37 mouse cellular contexts compared by ENCODE assay signal in the genomic region with DNA sequence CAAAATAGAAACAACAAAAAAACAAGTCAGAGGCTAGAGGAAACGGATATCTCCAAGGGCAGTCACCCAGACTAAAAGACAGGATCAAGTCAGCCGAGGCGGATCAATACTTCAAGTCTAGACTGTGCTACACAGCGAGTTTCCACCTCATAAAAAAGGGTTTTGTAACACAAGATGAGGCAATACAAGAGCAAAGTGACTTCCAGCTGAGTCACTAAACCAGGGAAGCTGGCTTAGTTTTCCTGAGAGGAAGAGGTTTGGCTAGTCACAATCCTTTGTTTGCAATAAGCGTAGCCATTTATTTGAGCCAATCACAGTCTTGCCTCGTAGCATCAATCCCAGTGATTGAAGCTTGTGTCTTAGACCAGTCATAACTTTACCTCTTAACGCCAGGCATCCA. TPM values are rescaled to one million over a fixed set of nuclear protein-coding genes. Genes with fewer than 3 reads are reported as not detected.
A peak's percentile ranks its signal among the peaks of the same experiment; 100 is the strongest.
DNase-seq lines count a peak whose midpoint lies in the region; ATAC-seq and TF ChIP-seq lines count a peak whose summit lies in the region.
"Had no signal": no experiment of that assay in that cellular context is flagged by ENCODE, and none has a peak within 500 bp of the region (broad histone marks: within the 10 kb centered on the region; RNA-seq: fewer than 3 reads in every experiment).

A gene (plus strand): TSS at position 400 of the 400 bp plus-strand sequence.

- H3K4me2 ChIP-seq in heart, embryonic 11.5 days = no peak within 1 kb of the TSS
- H3K4me2 ChIP-seq: embryonic facial prominence, embryonic 15.5 days; forebrain, embryonic 13.5 days; hindbrain, embryonic 13.5 days; lung, embryonic 15.5 days; midbrain, embryonic 15.5 days had no signal

- H3K9ac ChIP-seq in heart, embryonic 11.5 days (ENCODE audit: low read depth, low read length) = no peak within 1 kb of the TSS
- H3K9ac ChIP-seq: embryonic facial prominence, embryonic 15.5 days; forebrain, embryonic 13.5 days; hindbrain, embryonic 13.5 days; lung, embryonic 15.5 days; midbrain, embryonic 15.5 days had no signal

- ATAC-seq in heart, embryonic 11.5 days (replicated peaks; ENCODE audit: insufficient number of reproducible peaks, low FRiP score, low TSS enrichment) = no peak
- ATAC-seq: forebrain, embryonic 13.5 days; midbrain, embryonic 15.5 days had no signal

- intact Hi-C loops in heart, postnatal 25 days (cut with DNase I) = no loop called here

- WGBS in heart, embryonic 11.5 days (ENCODE audit: insufficient replicate concordance) = 86% methylated on average over 7 of the region's 7 CpGs

- no peak within 1 kb of the TSS for H3K27ac ChIP-seq in heart, embryonic 11.5 days (ENCODE audit: low read depth, low read length)
- H3K27ac ChIP-seq: embryonic facial prominence, embryonic 10.5 days; embryonic facial prominence, embryonic 15.5 days; forebrain, embryonic 13.5 days; hindbrain, embryonic 13.5 days; lung, embryonic 15.5 days; midbrain, embryonic 10.5 days; midbrain, embryonic 15.5 days had no signal

- H3K4me1 ChIP-seq in E14TG2a.4 (replicated peaks; ENCODE audit: low read depth, low read length) = peaks cover 70% of the 10 kb centered on the region
- no peaks in the 10 kb centered on the region for H3K4me1 ChIP-seq in heart, embryonic 11.5 days (ENCODE audit: control insufficient read depth, insufficient read depth, low read length)
- H3K4me1 ChIP-seq: embryonic facial prominence, embryonic 10.5 days; embryonic facial prominence, embryonic 15.5 days; forebrain, embryonic 13.5 days; hindbrain, embryonic 13.5 days; lung, embryonic 15.5 days; midbrain, embryonic 10.5 days; midbrain, embryonic 15.5 days had no signal

- no peak for TF ChIP-seq CTCF in E14TG2a.4 (conservative IDR thresholded peaks at IDR 0.05; ENCODE audit: low read length)

- no peaks in the 10 kb centered on the region for H3K27me3 ChIP-seq in E14TG2a.4 (ENCODE audit: insufficient read depth, low read length)
- no peaks in the 10 kb centered on the region for H3K27me3 ChIP-seq in heart, embryonic 11.5 days (ENCODE audit: control insufficient read depth, insufficient read depth, low read length)
- H3K27me3 ChIP-seq: embryonic facial prominence, embryonic 15.5 days; forebrain, embryonic 13.5 days; hindbrain, embryonic 13.5 days; lung, embryonic 15.5 days; midbrain, embryonic 15.5 days had no signal

- H3K36me3 ChIP-seq in E14TG2a.4 (ENCODE audit: insufficient read depth, low read length) = peaks cover 20% of the 10 kb centered on the region
- no peaks in the 10 kb centered on the region for H3K36me3 ChIP-seq in heart, embryonic 11.5 days (ENCODE audit: control insufficient read depth, insufficient read depth, low read length)
- H3K36me3 ChIP-seq: embryonic facial prominence, embryonic 10.5 days; embryonic facial prominence, embryonic 15.5 days; hindbrain, embryonic 13.5 days; lung, embryonic 15.5 days; midbrain, embryonic 10.5 days; midbrain, embryonic 15.5 days had no signal

- peak; percentile 17 for DNase-seq in adrenal gland, adult 2 months
- no peak for DNase-seq in adrenal gland, postnatal 4 days (ENCODE audit: low spot score in 2 of 2)
- peak; percentile 98 for DNase-seq in R1 (ENCODE audit: low read depth, low spot score)
- no peak for DNase-seq in heart, postnatal 25 days (ENCODE audit: low spot score)
- no peak for DNase-seq in spleen, postnatal 4 days (ENCODE audit: low spot score in 2 of 2)
- DNase-seq: adrenal gland, postnatal 25 days; cerebellum, adult 2 months; cerebellum, postnatal 14 days; gastrocnemius, postnatal 14 days; heart, postnatal 4 days; kidney, adult 11 months; kidney, postnatal 14 days; liver; right cerebral cortex, adult 18-20 months; right cerebral cortex, postnatal 4 days had no signal

- no peaks in the 10 kb centered on the region for H3K9me3 ChIP-seq in E14TG2a.4 (ENCODE audit: low read length)
- no peaks in the 10 kb centered on the region for H3K9me3 ChIP-seq in heart, embryonic 11.5 days (replicated peaks; ENCODE audit: control insufficient read depth, low read length)
- H3K9me3 ChIP-seq: embryonic facial prominence, embryonic 10.5 days; embryonic facial prominence, embryonic 15.5 days; forebrain, embryonic 13.5 days; hindbrain, embryonic 13.5 days; lung, embryonic 15.5 days; midbrain, embryonic 10.5 days; midbrain, embryonic 15.5 days had no signal

- H3K4me3 ChIP-seq in E14TG2a.4 (replicated peaks; ENCODE audit: low read length) = peak within 1 kb of the TSS; percentile 61
- no peak within 1 kb of the TSS for H3K4me3 ChIP-seq in heart, embryonic 11.5 days (ENCODE audit: low read depth, low read length)
- H3K4me3 ChIP-seq: embryonic facial prominence, embryonic 10.5 days; embryonic facial prominence, embryonic 15.5 days; forebrain, embryonic 13.5 days; hindbrain, embryonic 13.5 days; lung, embryonic 15.5 days; midbrain, embryonic 10.5 days; midbrain, embryonic 15.5 days had no signal

RNA-seq across cellular contexts. Expression of the gene that starts here (rescaled TPM):
- not detected for total RNA-seq in adrenal gland, adult 2 months (2021)
- not detected in 2 replicates for polyA plus RNA-seq in adrenal gland, adult 2 months (2012; rRNA removed)
- total RNA-seq in adrenal gland, postnatal 4 days (2021) = not detected
- total RNA-seq in heart, postnatal 25 days (2021) = not detected
- polyA plus RNA-seq in heart, embryonic 11.5 days (2014; fragmentation: Nextera tagmentation; extraction: Ambion mirVana) = not detected in 2 replicates
- total RNA-seq: adrenal gland, postnatal 25 days; gastrocnemius, postnatal 14 days; granulocyte monocyte progenitor cell, adult 5-6 weeks; heart, postnatal 4 days; layer of hippocampus, adult 18-20 months; left cerebral cortex, adult 18-20 months; left cerebral cortex, postnatal 14 days; megakaryocyte progenitor cell, adult 5-6 weeks; neutrophil, adult 5-6 weeks had no signal
- polyA plus RNA-seq: cortical plate, adult 2 months; embryonic facial prominence, embryonic 10.5 days; embryonic facial prominence, embryonic 15.5 days; forebrain, embryonic 13.5 days; heart, embryonic 16.5 days; kidney, embryonic 14.5 days; limb, embryonic 11.5 days; liver, embryonic 16.5 days; midbrain, embryonic 10.5 days; midbrain, embryonic 15.5 days; neural tube, embryonic 11.5 days; thymus, postnatal 0 days had no signal

Comparison
In these comparisons a context has a peak if more than half of its experiments do, and no peak if none do; other contexts are left out.
1. Peak in DNase-seq in adrenal gland, adult 2 months; RNA of the gene not detected or under 1 TPM.